12 mouse cellular contexts compared by ENCODE assay signal in the genomic region with DNA sequence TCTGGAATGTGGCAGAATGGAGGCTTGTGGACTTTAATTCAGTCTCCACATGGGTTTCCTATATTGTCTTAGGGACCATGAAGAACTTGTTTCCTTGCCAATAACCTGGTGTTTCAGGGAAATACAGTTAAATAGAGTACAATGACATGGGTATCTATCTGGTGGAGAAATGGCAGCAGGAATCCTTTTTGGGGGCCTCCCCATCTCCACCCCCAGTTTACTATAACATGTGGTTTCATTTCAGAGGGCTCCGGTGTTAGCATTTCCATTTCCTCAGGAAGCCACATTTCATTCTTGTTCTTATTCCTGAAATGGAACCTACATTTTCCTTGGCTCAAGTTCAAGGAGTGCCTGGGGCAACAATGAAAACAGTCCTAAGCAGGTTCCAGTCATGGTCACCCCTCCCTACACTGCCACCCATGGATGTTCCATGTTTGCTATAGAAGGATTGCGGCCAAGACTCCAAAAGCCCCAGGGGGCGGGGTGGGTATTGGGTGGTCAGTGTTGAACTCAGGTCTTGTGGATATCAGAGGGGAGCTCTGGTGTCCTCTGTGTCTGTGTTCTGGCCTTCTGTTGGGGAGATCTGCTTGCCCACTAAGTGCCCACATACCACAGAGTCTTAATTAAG.
DNase-seq lines count a peak whose midpoint lies in the region; ATAC-seq lines count a peak whose summit lies in the region.
"Had no signal": no experiment of that assay in that cellular context is flagged by ENCODE, and none has a peak within 500 bp of the region (broad histone marks: within the 10 kb centered on the region; RNA-seq: fewer than 3 reads in every experiment).

No protein-coding gene starts in this region.

- H3K4me2 ChIP-seq in limb, embryonic 12.5 days, result no peak overlapping the region
- H3K4me2 ChIP-seq in heart, embryonic 16.5 days (ENCODE audit: low read depth, low read length), result no peak overlapping the region
- no peak overlapping the region for H3K4me2 ChIP-seq in lung, embryonic 16.5 days (ENCODE audit: low read depth, low read length)
- H3K4me2 ChIP-seq: liver, embryonic 13.5 days had no signal

- ATAC-seq in limb, embryonic 12.5 days (ENCODE audit: insufficient number of reproducible peaks, insufficient read depth, low FRiP score, low TSS enrichment, low read depth), result no peak
- ATAC-seq in heart, embryonic 16.5 days (replicated peaks; ENCODE audit: extremely low read depth, insufficient read depth, low FRiP score), result peak; percentile 32; the same call in 1 of the 2 replicates
- peak; percentile 43; the same call in 1 of the 2 replicates for ATAC-seq in lung, embryonic 16.5 days (ENCODE audit: low read depth)
- no peak for ATAC-seq in granulocyte monocyte progenitor cell, adult 5-6 weeks (replicated peaks; ENCODE audit: poor library complexity, severe bottlenecking)
- ATAC-seq: intestine, embryonic 16.5 days had no signal

- no peaks in the 10 kb centered on the region for H3K27me3 ChIP-seq in limb, embryonic 12.5 days
- no peaks in the 10 kb centered on the region for H3K27me3 ChIP-seq in limb, embryonic 10.5 days (ENCODE audit: low read depth, poor library complexity, severe bottlenecking)
- H3K27me3 ChIP-seq in heart, embryonic 16.5 days (ENCODE audit: control insufficient read depth, insufficient read depth, low read length), result no peaks in the 10 kb centered on the region
- no peaks in the 10 kb centered on the region for H3K27me3 ChIP-seq in lung, embryonic 16.5 days (ENCODE audit: control insufficient read depth, insufficient read depth, low read depth, low read length)
- H3K27me3 ChIP-seq: liver, embryonic 13.5 days had no signal

- no peak overlapping the region for H3K4me3 ChIP-seq in limb, embryonic 12.5 days (replicated peaks)
- H3K4me3 ChIP-seq in limb, embryonic 10.5 days, result no peak overlapping the region
- H3K4me3 ChIP-seq in heart, embryonic 16.5 days (ENCODE audit: low read length), result no peak overlapping the region
- no peak overlapping the region for H3K4me3 ChIP-seq in lung, embryonic 16.5 days (ENCODE audit: low read length)
- H3K4me3 ChIP-seq: liver, embryonic 13.5 days had no signal

- DNase-seq in cerebellum, adult 11-12 months, result peak; percentile 32
- no peak for DNase-seq in cerebellum, adult 18-20 months
- DNase-seq in limb, embryonic 10.5 days (ENCODE audit: low spot score), result no peak
- no peak for DNase-seq in gastrocnemius, postnatal 4 days (ENCODE audit: low spot score in 2 of 2)
- DNase-seq: adrenal gland, postnatal 36 days; liver, embryonic 13.5 days; right cerebral cortex, postnatal 25 days had no signal

- peak overlapping the region; percentile 3; the same call in 1 of the 2 replicates for H3K27ac ChIP-seq in limb, embryonic 12.5 days
- H3K27ac ChIP-seq in limb, embryonic 10.5 days, result no peak overlapping the region
- H3K27ac ChIP-seq in heart, embryonic 16.5 days (ENCODE audit: low read length), result peak overlapping the region; percentile 50
- peak overlapping the region; percentile 2; the same call in 1 of the 2 replicates for H3K27ac ChIP-seq in lung, embryonic 16.5 days (ENCODE audit: low read length)
- H3K27ac ChIP-seq: liver, embryonic 13.5 days had no signal

- H3K36me3 ChIP-seq in limb, embryonic 12.5 days, result no peaks in the 10 kb centered on the region
- no peaks in the 10 kb centered on the region for H3K36me3 ChIP-seq in limb, embryonic 10.5 days
- no peaks in the 10 kb centered on the region for H3K36me3 ChIP-seq in heart, embryonic 16.5 days (ENCODE audit: control insufficient read depth, insufficient read depth)
- no peaks in the 10 kb centered on the region for H3K36me3 ChIP-seq in lung, embryonic 16.5 days (ENCODE audit: control insufficient read depth, insufficient read depth, low read length)
- H3K36me3 ChIP-seq: liver, embryonic 13.5 days had no signal

- H3K9ac ChIP-seq in limb, embryonic 12.5 days (replicated peaks), result no peak overlapping the region
- no peak overlapping the region for H3K9ac ChIP-seq in heart, embryonic 16.5 days (ENCODE audit: low read length)
- H3K9ac ChIP-seq in lung, embryonic 16.5 days (ENCODE audit: low read length), result no peak overlapping the region
- H3K9ac ChIP-seq: liver, embryonic 13.5 days had no signal

- H3K9me3 ChIP-seq in limb, embryonic 12.5 days, result no peaks in the 10 kb centered on the region
- no peaks in the 10 kb centered on the region for H3K9me3 ChIP-seq in limb, embryonic 10.5 days (replicated peaks)
- H3K9me3 ChIP-seq in heart, embryonic 16.5 days (replicated peaks; ENCODE audit: control insufficient read depth, low read length), result no peaks in the 10 kb centered on the region
- no peaks in the 10 kb centered on the region for H3K9me3 ChIP-seq in lung, embryonic 16.5 days (ENCODE audit: control insufficient read depth, low read length)
- H3K9me3 ChIP-seq: liver, embryonic 13.5 days had no signal

- H3K4me1 ChIP-seq in limb, embryonic 12.5 days (replicated peaks), result peaks cover 10% of the 10 kb centered on the region; the same call in 1 of the 2 replicates
- peaks cover 7% of the 10 kb centered on the region; the same call in 1 of the 2 replicates for H3K4me1 ChIP-seq in limb, embryonic 10.5 days
- H3K4me1 ChIP-seq in heart, embryonic 16.5 days (ENCODE audit: control insufficient read depth, insufficient read depth, low read length), result peaks cover 7% of the 10 kb centered on the region; the same call in 1 of the 2 replicates
- peaks cover 3% of the 10 kb centered on the region for H3K4me1 ChIP-seq in lung, embryonic 16.5 days (replicated peaks; ENCODE audit: control insufficient read depth, insufficient read depth, low read length)
- H3K4me1 ChIP-seq: liver, embryonic 13.5 days had no signal

- 83% methylated on average over 3 of the region's 3 CpGs for WGBS in limb, embryonic 12.5 days
- WGBS in limb, embryonic 10.5 days, result 87% methylated on average over 3 of the region's 3 CpGs
- WGBS in heart, embryonic 16.5 days, result 71% methylated on average over 3 of the region's 3 CpGs
- 79% methylated on average over 3 of the region's 3 CpGs for WGBS in lung, embryonic 16.5 days

Comparison
In these comparisons a context has a peak if more than half of its experiments do, and no peak if none do; other contexts are left out.
1. ATAC-seq: peak in heart, embryonic 16.5 days (single experiment) and lung, embryonic 16.5 days (single experiment); none in limb, embryonic 12.5 days (single experiment) and granulocyte monocyte progenitor cell, adult 5-6 weeks (single experiment).